Mouse (Mus musculus): ENCODE results near the gene Akt2.

Gene Akt2

DNA sequence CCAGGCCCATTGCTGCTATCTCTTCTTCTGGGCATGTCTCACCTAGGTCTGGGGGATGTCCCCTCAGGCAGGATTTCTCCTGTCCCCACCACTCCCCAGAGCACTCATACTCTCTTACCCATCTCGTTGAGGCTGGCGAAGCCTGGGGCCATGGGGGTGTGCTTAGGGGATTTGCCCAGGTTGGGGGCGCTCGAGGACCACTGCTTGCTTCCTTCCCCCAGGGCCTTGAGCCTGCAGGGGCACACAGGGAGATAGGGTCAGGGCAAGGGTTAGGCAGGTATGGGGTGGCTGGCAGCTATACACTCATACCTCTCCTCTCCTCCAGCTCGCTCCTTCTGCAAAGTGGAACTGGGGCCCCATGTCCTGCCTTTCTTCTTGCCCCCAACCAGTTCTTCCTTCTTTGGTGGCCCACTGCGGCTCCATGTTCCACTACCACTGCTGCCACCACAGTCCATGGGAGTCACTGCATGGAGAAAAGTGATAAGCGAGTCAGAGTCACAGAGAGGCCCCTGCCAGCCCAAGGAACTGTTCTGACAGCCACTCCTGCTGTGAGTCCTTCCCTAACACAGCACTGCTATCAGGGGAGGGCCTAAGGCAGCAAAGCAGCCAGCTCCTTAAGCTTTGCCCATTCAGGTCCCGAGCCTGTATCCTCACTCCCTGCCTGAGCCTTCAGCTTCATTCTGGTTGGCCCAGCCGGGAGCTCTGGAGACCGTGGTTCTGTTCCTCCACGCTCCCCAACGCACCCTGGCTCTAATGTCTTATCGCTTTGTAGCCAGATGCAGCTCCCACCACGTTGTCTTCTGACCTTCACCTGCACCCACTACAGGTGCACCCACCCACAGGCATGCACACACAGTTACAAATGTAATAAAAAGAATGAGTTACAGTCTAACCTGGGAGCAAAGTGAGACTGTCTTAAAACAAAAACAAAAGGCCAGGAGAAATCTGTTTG is 67.6 kb downstream of the Akt2 start:
- 57% methylated on average over 14 of the region's 14 CpGs for WGBS

DNA sequence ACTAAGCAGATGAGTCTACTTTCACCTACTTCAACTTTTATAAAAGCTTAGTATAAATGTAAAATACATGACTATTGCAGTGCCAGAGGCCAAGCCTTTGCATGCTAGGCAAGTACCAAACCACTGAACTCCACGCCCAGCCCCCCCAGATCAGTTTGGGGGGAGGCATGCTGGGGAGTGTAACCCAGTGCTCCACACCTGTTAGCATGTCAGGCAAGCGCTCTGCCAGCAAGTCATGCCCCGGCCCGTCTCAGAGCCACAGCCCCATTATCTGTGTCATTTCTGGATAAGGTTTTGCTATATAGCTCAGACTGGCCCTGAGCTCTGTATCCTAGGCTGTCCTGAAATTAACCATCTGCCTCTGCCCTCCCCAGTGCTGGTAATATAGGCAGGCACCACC is 70.7 kb downstream of the Akt2 start:
- 87% methylated on average over 4 of the region's 4 CpGs for WGBS

DNA sequence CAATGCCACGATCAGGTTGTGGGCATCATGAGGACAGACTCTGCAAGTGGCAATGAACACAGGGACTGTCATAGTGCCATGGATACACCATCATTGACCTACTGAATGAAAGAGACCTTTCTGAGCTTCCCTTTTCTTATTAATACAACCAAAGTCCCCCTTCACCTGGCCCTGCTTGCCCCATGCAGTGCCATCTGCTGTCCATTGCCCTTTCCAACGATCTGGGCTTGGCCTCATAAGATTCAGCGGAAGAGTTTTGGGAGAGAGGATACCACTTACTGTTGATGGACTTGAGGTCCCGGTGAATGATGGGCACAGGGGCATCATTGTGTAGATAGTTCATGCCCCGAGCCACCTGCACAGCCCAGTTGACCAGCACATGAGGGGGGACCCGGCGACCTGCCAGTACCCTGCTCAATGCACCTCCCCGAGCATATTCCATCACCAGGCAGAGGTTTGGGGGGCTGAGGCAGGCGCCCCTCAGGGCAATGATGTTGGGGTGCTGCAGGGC is 81.8 kb downstream of the Akt2 start:
- 20% methylated on average over 9 of the region's 9 CpGs for WGBS

GRCm38 (mm10) chr7:27673575-27674131 is 82.3 kb downstream of the Akt2 start:
- under 1% methylated on average over 51 of the region's 52 CpGs for WGBS

DNA sequence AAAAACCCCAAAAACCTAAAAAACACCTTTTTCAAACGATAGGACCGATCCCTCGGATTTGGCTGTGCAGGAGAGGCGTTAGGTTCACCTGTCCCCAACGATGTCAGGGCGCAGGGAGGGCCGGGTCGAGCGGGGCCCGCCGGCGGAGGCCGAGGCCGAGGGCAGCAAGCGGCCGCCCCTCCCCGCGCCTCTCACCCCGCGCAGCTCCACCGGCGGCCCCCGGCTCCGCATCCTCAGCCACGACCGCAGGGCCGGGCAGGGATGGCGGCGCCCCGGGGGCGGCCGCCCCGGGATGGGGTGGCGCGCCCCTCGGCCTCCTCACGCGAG is 82.8 kb downstream of the Akt2 start:
- WGBS: under 1% methylated on average over 38 of the region's 38 CpGs

- WGBS: under 1% methylated on average over 31 of the region's 31 CpGs
These were observed 83.3 kb downstream of the Akt2 start, which contains the start of gene Map3k10 for GRCm38 (mm10) chr7:27674522-27675221. Gene Map3k10 (minus strand): TSS chr7:27674598.

- 26% methylated on average over 14 of the region's 14 CpGs for WGBS
These were observed 83.9 kb downstream of the Akt2 start for GRCm38 (mm10) chr7:27675222-27675612.

GRCm38 (mm10) chr7:27683218-27683617 is 91.9 kb downstream of the Akt2 start:
- 18% methylated on average over 2 of the region's 2 CpGs for WGBS

GRCm38 (mm10) chr7:27685220-27685619 is 93.9 kb downstream of the Akt2 start:
- WGBS: 16% methylated on average over 5 of the region's 5 CpGs

DNA sequence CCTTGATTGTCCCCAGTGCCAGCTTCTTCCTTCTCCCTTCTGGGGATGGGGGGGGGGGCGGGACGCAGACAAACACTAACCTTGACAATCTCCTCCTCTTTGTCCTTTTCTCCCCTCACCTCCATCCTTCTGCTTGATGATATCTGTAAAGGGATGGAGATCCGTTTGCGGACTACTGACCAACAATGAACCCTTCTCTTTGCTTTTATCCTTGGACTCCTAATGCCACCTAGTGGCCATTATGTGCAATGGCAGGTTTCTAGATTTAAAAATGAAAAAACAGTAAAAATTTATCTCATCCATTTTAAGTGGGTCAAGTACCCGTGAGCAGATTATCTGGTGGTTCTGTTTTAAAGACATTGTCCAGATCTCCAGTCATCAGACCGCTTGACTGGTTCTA is 94.3 kb downstream of the Akt2 start:
- under 1% methylated on average over 6 of the region's 6 CpGs for WGBS

- 90% methylated on average over 1 of the region's 1 CpGs for WGBS
These were observed 95.7 kb downstream of the Akt2 start for GRCm38 (mm10) chr7:27687043-27687442.

GRCm38 (mm10) chr7:27687836-27688235 is 96.5 kb downstream of the Akt2 start:
- 53% methylated on average over 3 of the region's 3 CpGs for WGBS

DNA sequence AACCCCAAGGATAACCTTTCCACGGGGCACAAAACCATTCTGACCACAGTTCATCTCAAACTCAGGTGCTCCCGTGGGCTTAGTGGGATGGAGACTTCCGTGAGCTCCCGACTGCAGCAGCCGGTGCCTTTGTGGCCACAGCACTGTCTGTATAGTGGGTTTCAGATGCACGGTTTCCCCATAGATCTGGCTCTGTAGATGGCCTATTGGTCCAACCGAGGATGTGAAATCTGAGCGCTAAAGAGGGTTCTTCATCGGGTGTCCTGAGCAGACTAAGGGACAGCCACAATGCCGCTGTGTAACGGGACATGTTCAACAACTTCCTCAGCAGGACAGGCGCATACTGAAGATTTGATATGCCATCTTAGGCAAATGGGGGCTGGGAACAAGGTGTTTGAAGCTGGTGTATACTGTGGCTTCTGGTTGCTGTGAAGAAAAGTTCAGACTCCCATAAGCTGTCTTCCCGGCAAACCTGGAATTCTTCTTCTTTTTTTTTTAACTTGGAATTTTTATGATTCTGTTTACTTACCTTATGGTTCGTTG is 97.0 kb downstream of the Akt2 start:
- 24% methylated on average over 14 of the region's 14 CpGs for WGBS

- under 1% methylated on average over 19 of the region's 19 CpGs for WGBS
These were observed 97.7 kb downstream of the Akt2 start, which contains the start of gene Zfp607b for GRCm38 (mm10) chr7:27688815-27689612. Gene Zfp607b (plus strand): TSS chr7:27689340.

All from cerebral cortex, adult 2 months (tissue).